Mouse (Mus musculus) left cerebral cortex, adult 18-20 months (tissue): Measurements from ENCODE around the gene Gm10392. TPM values are rescaled to one million over a fixed set of nuclear protein-coding genes. Genes with fewer than 3 reads are reported as not detected.

Experiments used
- DNase-seq, 2 experiments: peaks; one replicate each; pipeline ENCODE4 v3.0.0; 2021 to 2022; ENCODE audit warnings: low spot score in 2 of 2, mixed read lengths in 1 of 2
- total RNA-seq, 2 experiments: library from RNA; stranded (reverse); gene quantifications; 2 replicates each; pipeline ENCODE4 v1.2.3; 2021

Gene Gm10392
- total RNA-seq, 2 experiments from 2014 or later = not detected

DNA sequence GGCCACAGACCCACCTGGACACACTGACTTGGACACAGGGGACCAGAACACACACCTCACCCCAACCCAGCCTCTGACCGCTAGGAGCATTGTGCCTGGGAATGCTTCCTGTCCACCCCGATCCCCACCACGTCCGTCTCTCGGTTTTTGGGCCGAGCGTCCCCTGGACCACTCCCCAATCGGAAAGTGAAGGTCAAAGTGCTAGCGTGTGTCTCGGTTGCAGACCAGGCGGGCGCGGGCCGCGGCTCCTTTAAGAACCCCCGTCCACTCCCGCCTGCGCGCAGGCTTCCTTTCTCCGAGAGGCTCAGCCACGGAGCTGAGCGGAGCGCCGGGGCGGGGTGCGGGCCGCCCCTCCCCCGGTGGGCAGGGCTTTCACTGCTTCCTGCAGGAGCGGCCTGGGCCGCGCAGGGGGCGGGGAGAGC is 26.1 kb downstream of the Gm10392 start:
- DNase-seq = peak; percentile 91 to 96

DNA sequence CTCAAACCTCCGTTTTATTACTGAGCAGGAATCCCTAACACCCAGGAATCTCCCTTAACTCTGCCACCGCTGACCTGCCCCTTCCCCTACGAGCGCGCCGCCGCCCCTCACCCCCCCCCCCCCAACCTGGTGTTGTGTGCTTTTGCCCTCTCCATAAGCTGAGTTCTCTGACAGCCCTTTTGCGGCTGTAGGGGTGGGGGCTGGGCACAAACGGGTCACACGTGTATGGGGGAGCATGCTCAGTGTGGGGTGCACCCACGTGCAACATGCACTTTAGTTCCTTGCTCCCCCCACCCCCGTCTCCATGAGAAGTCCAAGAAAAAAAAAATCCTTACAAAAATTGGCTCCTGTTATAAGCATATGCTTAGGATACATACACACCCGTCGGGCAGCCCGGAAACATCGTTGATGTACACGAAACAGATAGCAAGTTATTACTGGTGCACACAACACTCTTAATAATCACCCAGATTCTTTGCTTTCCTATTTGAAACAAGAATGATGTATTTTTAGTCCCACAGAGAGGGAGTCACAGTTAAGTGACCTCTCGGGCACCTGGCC is 26.6 kb downstream of the Gm10392 start:
- DNase-seq = peak in 1 of 2 experiments; percentile 64

DNA sequence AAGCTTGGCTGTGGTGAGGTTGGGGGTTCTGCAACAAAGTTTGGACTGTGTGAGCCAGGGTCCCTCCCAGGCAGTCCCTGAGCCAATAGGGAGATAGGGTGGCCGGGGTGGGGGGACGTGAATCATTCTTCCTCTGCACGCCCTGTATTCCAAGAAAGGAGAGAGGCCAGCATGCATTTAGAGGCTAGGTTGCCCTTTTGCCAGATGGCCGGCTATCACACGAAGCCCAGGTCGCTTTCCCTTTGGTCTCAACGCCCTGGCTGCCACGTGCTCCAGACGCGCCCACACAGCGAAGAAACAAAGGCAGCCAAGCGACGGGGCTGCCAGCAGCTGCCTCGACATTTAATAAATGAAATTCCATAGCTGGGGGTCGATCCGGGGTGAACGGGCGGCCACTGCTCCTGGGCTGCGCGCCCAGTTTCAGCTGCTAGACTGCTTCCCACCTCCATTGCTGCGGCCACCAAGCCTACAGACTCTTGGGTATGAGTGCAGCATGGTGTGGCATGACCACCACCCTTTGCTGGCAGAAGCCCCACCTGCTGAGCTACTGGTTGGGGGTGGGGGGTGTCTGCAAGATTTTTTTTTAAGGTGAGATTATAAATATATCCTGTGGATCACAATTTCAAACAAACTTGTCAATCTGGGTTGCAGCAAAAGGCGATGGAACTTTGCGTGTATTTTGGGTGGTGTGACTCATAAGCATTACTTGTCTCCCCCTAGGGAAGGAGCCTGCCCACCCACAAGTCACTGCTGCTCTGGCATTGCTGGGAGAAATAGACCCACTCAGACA is 27.3 kb downstream of the Gm10392 start:
- peak in 1 of 2 experiments; percentile 59 for DNase-seq

DNA sequence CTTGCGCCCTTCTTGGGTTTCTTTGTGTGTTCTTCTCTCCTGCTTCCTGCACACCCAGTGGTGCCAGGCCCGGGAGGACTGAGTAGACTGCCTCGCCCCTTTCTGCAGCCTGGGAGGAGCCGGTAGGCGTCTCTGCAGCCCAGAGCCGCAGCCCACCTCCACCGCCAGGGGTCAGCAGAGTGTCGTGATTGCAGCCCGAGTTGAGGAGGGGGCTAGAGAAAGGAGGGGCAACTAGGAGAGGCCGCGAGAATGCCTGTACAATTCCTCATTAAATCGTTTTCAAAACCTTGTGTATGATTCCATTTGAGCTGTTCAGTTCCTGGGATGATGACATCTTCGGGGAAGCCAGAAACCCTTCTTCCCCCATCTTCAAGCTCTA is 27.9 kb downstream of the Gm10392 start:
- DNase-seq = peak; percentile 85 to 88

DNA sequence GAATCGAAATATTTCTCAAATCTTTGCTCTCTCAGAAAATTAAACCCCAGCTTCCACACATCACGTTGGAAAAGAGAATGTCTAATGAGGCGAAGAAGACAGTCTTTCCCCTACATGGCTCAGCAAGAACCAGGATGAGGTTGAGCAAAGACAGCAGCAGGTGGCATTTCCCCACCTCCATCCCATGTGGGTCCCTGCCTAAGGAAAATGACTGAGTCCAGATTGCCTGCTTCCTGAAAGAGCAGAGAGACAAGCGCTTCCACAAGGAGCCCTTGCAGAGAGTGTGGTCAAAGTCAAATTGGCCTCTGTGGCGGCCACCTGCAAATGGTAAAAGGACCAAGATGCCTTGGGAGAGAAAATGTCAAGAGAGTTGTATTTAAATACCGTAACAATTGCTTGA is 28.5 kb downstream of the Gm10392 start:
- no peak for DNase-seq

DNA sequence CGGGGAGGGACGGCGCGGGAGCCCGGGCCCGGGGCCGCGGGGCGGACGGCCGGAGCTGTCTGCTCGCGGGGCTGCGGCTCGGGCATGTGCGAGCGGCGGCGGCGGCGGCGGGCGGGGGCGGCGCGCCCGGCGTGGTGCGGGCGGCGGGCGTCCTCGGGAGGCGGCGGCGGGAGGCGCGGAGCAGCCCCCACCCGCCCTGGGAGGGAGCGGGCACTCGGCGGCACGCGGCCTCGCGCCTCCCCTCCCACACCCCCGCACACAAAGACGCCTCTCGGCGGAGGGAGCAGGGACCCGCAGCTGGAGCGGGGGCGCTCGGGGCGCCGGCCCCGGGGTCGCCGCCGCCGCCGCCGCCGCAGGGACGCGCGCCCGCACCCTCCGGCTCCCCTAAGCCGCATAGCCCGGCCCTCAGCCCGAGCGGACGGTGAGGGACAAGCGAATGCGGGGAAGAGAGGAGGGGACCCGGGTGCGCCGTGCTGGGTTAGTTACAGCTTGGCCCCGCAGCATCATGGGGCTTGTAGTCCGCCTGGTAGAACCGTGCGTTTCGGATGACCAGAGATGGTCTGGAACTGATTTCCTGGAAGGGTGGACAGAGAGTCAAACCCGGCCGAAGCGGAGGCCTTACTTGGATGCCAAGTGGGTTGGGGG is 29.3 kb downstream of the Gm10392 start, which contains the start of gene Ankrd13b:
TSS of gene Ankrd13b (minus strand) at position 88 of the 645 bp plus-strand sequence.
- DNase-seq = peak; percentile 80 to 86

DNA sequence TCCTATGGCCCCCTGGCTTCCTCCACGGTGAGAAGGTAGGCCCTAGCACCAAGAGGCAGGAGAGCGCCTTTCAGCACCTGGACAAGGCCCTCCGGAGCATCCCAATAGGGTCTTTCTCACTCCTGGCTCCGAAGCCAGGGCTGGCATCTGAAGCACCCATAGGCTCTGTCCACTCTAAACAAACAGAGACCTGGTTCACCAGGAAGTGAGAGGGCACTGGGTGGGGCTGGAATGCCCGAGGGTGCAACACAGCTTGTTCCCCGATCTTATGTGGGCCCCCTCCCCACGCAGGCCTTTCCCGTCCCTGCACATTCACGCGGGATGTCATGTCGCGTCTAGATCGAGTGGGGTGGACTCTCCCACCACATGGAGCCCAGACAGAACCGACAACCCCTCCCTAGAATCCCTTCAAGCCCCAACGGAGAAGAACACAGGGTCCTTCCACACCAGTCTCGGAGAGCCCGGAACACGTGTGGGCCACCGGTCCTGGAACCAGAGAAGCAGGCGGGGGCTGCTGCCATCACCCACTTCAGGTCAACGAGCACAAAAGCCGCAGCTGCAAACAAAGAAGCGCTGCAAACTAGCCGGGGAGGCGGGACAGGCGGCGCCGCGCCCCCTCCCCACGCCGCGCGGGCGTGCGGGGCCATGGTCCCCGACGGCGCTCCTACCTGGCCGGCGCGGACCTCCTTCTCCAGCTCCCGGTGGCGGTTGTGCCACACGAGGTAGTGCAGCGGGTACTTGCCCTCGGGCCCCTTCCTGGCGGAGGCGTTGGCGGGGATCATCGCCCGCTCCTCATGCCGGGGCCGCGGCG is 30.0 kb downstream of the Gm10392 start:
- no peak for DNase-seq

DNA sequence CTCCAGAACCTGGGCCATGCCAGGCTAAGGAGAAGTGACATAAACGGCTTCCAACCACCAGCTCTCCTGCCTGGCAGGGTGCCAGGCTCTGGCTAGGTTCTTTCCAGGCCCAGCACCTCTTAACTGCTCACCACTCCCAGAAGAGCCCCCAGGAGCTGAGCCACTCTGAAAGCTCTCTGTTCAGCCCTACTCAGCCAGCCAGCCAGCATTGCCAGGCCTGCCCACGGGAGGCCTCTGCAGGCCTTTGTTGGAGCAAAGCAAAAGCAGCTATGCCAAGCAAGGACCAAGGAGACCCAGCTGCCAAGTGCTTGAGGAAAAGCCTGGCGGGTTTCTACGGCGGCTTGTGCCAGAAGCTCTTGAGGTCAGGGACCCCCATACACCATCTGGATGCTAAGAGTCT is 32.2 kb downstream of the Gm10392 start:
- no peak for DNase-seq

DNA sequence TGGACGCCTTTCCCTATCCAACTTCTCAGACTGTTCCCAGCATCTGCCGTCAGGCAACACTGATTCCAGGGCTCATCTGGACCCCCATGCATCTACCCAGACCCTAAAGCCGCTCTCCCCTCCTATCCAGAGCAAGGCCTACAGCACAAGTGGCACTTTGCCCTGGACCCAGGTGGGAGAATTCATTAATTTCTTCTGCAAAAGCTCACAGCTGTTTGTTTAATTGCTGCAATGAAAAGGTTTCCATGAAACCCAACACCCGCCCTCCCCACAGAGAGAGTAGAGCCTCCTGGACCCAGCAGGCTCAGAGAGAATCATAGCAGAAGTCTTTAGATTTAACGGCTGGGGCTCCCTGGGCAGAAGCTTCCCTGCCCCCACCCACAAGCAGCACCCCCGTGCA is 33.8 kb downstream of the Gm10392 start:
- DNase-seq = no peak

DNA sequence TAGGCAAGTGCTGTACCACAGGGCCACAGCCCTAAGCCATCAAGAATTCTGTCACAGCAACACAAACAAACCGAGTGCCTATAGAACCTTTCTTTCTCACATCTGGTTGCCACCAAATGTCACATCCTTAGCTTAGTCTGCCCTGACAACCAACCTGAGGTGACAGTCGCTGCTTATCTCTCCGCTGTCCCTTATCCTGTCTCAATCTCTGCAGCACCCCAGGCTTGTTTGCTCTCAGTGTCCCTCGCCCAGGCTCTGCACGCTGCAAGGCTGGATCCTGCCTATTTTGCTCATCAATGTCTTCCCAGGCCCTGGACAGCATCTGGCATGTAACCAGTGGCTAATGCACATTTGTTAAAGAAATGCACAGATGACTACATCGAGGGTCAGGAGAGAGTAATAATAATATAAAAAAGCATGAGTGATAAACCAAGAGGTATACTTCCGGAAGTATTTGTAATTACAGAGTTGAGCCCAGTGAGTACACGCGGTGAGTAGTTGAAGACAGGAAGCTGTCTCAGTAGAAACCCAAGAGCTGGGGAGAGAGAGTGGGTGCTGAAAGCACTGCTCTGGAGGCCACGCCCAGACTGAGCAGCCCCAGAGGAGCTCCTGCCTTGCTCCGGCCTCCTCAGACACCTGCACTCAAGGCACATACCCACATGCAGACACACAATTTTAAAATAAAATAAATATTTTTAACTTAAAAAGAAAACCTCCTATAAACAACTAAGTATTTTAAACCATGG is 35.3 kb downstream of the Gm10392 start:
- no peak for DNase-seq

DNA sequence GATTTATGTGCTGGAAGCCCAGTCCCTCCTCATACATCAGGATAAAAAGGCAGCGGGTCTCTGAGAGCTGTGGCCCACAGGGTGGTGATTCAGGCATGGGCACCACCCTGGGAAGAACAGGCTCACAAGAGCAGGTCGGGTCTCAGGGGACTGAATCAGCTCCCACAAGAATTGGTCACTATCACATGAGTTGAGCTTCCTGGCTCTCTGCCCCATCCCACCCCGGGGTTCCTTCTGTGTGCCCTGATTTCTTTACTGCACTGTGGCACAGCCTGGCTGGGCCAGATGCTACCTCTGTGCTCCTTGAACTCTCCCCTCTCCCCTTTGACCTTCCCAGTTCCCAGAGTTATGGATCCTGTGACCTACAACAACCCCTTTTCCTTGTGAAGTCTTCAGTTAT is 36.0 kb downstream of the Gm10392 start:
- DNase-seq = no peak

DNA sequence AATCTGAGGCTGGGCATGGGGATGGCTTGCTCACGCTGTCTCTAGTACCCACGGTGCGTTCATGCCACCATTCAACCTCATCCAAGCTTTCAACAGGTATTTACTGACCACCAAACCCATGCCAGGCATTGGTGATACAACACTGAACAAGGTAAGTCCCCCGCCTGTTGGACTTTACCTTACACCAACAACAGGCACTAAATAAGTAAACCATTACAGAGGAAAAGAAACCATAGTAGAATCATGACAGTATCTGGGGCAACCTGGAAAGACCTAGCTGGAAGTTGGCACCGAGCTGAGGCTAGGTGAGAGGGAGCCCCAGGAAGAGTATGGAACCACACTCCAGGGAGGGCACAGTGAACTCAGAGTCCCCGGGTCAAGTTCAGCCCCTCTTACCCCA is 42.1 kb downstream of the Gm10392 start:
- no peak for DNase-seq

DNA sequence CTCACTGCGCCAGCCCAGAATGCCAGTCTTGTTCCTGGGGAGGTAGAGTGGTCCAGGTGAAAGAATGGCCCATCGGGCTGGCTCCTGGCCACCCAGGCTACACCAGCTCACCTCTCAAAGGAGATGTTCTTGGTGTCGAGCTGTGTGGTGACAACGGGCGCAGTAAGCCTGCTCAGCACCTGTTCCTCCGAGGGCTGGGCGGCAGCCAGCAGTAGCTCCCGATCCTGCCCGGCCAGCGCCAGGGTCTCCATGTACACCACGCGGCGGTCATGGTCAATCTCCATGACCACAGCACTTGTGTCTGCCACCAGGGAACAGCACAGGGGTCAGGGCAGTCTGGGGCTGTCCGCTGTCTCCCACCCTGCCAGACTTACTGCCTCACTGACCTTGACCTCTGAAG is 42.8 kb downstream of the Gm10392 start:
- DNase-seq = no peak

DNA sequence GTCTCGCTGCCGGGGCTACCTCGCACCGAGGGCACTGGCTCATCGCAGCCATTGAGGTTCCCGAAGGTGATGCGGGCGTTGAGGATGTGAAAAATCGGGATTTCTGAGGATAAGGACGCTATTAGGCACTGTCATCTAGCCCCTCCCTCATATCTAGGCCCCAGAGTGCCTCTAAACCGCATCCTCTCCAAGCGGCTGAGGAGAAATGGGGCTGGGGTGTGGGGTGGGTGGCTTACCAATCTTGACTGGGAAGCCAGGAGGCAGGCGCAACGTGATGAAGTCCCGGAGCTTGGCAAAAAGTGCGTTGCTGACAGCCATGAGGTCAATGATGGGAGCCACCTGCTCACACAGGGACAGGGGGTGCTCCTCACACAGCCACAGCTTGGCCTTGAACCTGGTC is 46.2 kb downstream of the Gm10392 start:
- no peak for DNase-seq

DNA sequence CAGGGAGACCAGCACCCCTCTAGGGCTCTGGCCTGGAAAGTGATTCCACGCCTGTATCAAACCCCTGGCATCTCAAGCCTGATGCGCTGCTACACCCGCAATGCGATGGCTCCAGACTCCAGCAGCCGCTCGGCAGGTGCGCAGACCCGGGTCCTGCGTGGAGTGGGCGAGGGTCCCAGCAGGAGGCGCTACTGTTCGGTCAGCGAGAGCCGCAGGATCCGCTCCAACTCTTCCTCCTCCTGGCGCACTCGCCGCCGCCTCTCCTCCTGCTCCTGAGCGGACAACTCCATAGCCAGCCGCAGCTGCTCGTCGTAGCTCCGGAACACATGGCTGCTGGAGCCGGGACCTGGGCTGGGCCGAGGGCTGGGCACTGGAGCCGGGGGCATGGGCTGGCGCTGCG is 47.6 kb downstream of the Gm10392 start:
- DNase-seq = no peak

DNA sequence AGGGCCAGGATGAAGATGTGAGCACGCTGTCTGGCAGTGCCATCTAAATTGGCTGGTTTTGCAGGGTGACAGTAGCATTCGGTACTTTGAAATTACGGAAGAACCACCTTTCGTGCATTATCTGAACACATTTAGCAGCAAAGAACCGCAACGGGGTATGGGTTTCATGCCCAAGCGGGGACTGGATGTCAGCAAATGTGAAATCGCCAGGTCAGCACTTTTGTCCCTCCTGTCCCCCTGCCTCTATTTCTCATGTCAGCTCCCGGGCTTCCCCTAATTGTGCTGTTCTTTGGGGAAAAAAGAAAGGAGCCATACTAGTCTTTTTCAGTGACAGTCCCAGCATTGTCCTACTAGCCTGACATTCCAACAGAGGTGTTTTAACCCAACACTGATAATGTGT is 50.6 kb downstream of the Gm10392 start:
- no peak for DNase-seq

DNA sequence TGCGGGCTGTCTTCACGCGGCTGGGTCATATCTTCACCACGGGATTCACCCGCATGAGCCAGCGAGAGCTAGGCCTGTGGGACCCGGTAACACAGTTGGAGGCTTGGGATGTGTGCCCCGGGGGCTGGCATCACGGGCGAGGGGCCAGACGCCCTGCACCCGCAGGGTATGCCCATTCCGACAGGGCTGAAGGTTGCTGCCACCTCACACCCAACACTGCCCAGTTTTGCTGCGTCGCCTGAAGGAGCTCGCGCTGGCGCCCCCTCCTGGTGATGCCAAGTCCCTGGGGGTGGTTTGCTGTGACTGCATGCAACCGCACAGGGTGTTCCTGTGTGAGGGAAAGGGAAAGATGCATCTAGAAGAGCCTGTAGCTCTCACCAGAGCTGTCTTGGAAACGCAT is 51.2 kb downstream of the Gm10392 start:
- DNase-seq = peak; percentile 83 to 85

DNA sequence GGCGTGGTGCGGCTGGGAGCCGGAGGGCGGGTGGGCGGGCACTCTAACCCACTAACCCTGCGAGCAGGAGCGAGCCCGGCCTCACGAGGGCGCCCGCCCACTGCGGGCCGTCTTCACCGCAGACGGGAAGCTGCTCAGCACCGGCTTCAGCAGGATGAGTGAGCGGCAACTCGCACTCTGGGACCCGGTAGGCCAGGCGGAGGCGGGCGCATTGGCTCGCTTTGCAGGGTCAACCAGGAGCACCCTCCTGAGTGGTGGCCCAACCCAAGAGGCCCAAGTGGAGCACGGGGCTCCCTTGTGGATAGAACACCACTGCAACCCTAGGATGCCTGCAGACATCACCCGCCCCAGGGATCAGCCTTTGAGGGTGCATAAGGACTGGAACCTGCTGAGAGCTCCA is 51.8 kb downstream of the Gm10392 start:
- peak; percentile 72 for DNase-seq
